Mouse (Mus musculus) hindbrain, embryonic 14.5 days (tissue): ENCODE measurements at regions not wholly inside any gene's neighbourhood (a gene's known extent, or its start where the extent isn't known, plus 50 kb on each side); places are given as distances from the start of the nearest gene placed in this dataset.
A peak's percentile ranks its signal among the peaks of the same experiment; 100 is the strongest.
"Not testable (repeated sequence)": the region's sequence is repeated elsewhere in the genome, so short reads cannot be mapped to it uniquely, and the experiment has no call there.

Source experiments
- ATAC-seq: fragments of 200-750 bp; cut with Nextera tagmentation; 2 replicates; pipeline ENCODE4 v1.8.0; 2017; ENCODE audit warnings: moderate number of reproducible peaks, mild to moderate bottlenecking, moderate TSS enrichment, moderate library complexity; ENCODE audit not compliant: low FRiP score
- DNase-seq: peaks from one replicate; pipeline ENCODE4 v3.0.0-alpha.2; 2015; ENCODE audit warnings: low spot score
- H3K27ac ChIP-seq: fragments of 300-500 bp; sonication (generic); 2 replicates; pipeline ENCODE4 v1.5.1; 2014; ENCODE audit warnings: mild to moderate bottlenecking, moderate library complexity
- H3K27me3 ChIP-seq: fragments of 300-500 bp; sonication (generic); 2 replicates; pipeline ENCODE4 v1.6.1; 2014; ENCODE audit warnings: mild to moderate bottlenecking, low read length, mixed read lengths; ENCODE audit not compliant: control insufficient read depth, insufficient read depth
- H3K36me3 ChIP-seq: fragments of 300-500 bp; sonication (generic); replicated peaks from 2 replicates; pipeline ENCODE4 v1.6.1; 2014; ENCODE audit not compliant: control insufficient read depth, insufficient read depth
- H3K4me1 ChIP-seq: fragments of 300-500 bp; sonication (generic); replicated peaks from 2 replicates; pipeline ENCODE4 v1.6.1; 2014; ENCODE audit warnings: antibody characterized with exemption, low read length, mixed read lengths; ENCODE audit not compliant: control insufficient read depth, insufficient read depth
- H3K4me2 ChIP-seq: fragments of 300-500 bp; sonication (generic); replicated peaks from 2 replicates; pipeline ENCODE4 v1.6.1; 2014; ENCODE audit warnings: mild to moderate bottlenecking, moderate library complexity
- H3K4me3 ChIP-seq: fragments of 300-500 bp; sonication (generic); replicated peaks from 2 replicates; pipeline ENCODE4 v1.5.1; 2014; ENCODE audit warnings: mild to moderate bottlenecking, low read length
- H3K9ac ChIP-seq: fragments of 300-500 bp; sonication (generic); 2 replicates; pipeline ENCODE4 v1.6.1; 2014
- H3K9me3 ChIP-seq: fragments of 300-500 bp; sonication (generic); 2 replicates; pipeline ENCODE4 v1.6.1; 2016; ENCODE audit warnings: low read length; ENCODE audit not compliant: control insufficient read depth
- WGBS: fragments of 180-500 bp; shearing (Covaris S2); extraction: QIAGEN DNeasy Blood & Tissue Kit; methylation state at CpG from one replicate; pipeline ENCODE4 v1.1.7; 2014; 5-methylcytosine and 5-hydroxymethylcytosine counted together

DNA sequence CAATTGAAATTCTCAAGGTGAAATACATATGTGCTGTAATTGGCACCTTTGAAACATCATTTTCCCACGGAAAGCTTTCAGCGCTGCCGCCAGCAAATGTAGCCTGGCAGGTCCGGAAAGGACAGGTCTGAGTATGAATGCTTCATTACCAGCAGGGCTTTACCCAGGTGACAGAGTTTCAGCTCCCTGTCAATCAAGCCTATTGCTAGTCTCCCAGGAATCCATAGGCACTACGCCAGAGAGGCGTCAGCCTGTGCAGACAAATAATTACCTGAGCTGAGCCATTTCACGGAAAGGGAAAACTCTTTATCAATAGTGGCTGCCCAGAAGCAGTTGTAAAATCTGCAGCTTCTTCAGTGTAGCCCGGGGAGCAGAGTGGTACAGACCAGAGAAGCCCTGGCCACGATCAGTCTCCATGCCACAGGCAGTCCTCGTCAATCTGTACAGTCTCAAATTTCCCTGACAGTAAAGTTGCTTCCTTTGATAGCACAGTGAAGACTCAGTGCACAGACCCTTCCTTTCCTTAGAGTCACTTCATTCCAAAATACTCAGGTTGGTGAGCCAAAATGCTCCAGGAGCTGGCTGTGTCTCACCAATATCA, 340.7 kb downstream of the Samd5 start:
- Histone ChIP-seq H3K9me3 (no peaks in the 10 kb centered on the region), H3K4me3 (no peak overlapping the region), H3K4me2 (no peak overlapping the region), H3K27me3 (no peaks in the 10 kb centered on the region), H3K9ac (no peak overlapping the region), H3K36me3 (no peaks in the 10 kb centered on the region), H3K27ac (peak overlapping the region; percentile 28; the same call in 1 of the 2 replicates), H3K4me1 (peaks cover 16% of the 10 kb centered on the region)
- 40% methylated on average over 10 of the region's 10 CpGs for WGBS
- ATAC-seq (peak; percentile 58; the same call in 1 of the 2 replicates), DNase-seq (no peak)

DNA sequence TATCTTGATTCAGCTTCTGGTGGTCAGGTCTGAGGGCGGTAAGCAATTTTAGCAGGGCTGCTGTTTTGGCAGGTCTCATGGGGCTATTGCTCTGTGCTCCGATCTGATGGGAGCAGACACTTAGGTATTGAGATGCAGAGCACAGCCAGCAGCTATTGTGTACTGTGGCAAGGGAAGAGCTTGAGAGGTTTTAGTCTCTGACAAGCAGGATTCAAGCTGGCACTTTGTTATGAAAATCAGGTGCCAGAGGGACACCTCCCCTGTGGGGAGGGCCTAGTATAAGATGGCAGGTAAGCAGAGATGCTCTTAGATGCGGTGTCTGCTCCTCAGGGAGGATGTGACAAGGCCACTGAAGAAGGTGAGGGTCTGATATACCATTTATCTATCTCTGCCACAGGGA, 343.3 kb downstream of the Samd5 start:
- no peak for DNase-seq
- ATAC-seq, result peak; percentile 54; the same call in 1 of the 2 replicates
- no peaks in the 10 kb centered on the region for H3K36me3 ChIP-seq
- peaks cover 16% of the 10 kb centered on the region for H3K4me1 ChIP-seq
- peak overlapping the region; percentile 27 for H3K27ac ChIP-seq
- H3K9ac ChIP-seq, result no peak overlapping the region
- no peaks in the 10 kb centered on the region for H3K27me3 ChIP-seq
- no peak overlapping the region for H3K4me3 ChIP-seq
- H3K4me2 ChIP-seq, result no peak overlapping the region
- H3K9me3 ChIP-seq, result no peaks in the 10 kb centered on the region
- WGBS, result 19% methylated on average over 3 of the region's 3 CpGs

DNA sequence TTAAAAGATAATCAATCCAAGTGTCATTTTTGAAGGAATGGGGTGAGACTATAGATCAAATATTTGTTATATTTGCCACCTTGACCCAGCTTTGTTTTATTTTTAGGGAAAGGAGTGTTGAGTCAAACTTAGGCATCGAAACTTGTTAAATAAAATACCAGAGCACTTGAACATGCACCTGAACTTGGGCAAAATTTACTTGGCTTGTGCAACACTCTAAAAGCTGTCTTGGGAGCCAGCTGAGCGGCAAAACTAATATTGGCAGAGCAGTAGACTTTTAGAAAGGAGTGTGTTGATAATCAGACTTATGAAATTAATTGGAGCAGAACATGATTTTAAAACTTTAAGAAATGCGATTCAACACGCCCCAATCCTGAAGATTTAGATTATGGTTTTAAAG, 346.7 kb downstream of the Samd5 start:
- no peaks in the 10 kb centered on the region for H3K27me3 ChIP-seq
- 94% methylated on average over 4 of the region's 4 CpGs for WGBS

DNA sequence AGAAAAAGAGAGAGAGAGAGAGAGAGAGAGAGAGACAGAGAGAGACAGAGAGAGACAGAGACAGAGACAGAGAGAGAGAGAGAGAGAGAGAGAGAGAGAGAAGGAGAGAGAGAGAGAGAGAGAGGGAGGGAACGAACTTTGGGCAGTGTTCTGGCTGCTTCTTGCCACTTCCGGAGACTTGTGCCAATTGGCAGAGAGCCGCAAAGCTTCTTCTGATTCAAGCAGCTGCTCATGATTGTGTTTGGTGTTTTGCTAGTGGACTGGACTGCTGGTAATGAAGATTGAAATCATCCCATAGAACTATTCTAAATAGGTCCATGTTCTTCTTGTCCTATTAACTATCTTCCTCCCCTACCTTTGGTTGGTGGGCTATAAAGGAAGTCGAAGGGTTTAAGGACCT, 347.1 kb downstream of the Samd5 start:
- H3K9ac ChIP-seq, result not testable (repeated sequence)

More for the DNA sequence above, 346.7 kb downstream of the Samd5 start:
- H3K9ac ChIP-seq, result no peak overlapping the region
- H3K4me3 ChIP-seq, result no peak overlapping the region
- peaks cover 16% of the 10 kb centered on the region for H3K4me1 ChIP-seq
- H3K27ac ChIP-seq, result no peak overlapping the region
- no peaks in the 10 kb centered on the region for H3K36me3 ChIP-seq
- H3K9me3 ChIP-seq, result no peaks in the 10 kb centered on the region
- DNase-seq, result no peak
- no peak overlapping the region for H3K4me2 ChIP-seq
- no peak for ATAC-seq

DNA sequence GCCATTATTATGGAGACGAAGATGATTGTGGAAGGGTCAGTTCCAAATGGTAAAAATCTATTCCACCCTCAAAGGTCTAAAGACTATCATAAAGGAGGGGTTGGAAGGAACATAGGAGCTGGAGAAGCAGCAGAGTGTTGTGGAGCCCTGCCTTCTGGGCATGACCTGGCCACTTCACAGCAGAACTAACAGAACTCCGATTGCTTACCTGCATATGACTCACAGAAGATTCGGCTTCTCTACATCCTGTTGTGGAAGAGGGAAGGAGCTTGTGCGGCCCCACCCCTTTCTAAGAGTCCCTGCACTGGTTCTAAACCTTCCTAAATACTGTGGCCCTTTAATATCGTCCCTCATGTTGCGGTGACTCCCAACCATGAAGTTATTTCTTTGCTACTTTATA, 362.7 kb downstream of the Samd5 start:
- no peak overlapping the region for H3K4me2 ChIP-seq
- DNase-seq, result no peak
- 0 out of 2 replicates have a peak, but pooled peaks cover 6% of the 10 kb centered on the region for H3K4me1 ChIP-seq
- no peak for ATAC-seq
- H3K9me3 ChIP-seq, result no peaks in the 10 kb centered on the region
- H3K27me3 ChIP-seq, result no peaks in the 10 kb centered on the region
- H3K4me3 ChIP-seq, result no peak overlapping the region
- no peak overlapping the region for H3K27ac ChIP-seq
- no peak overlapping the region for H3K9ac ChIP-seq
- no peaks in the 10 kb centered on the region for H3K36me3 ChIP-seq
- WGBS, result 93% methylated on average over 6 of the region's 6 CpGs

More for the DNA sequence above, 347.1 kb downstream of the Samd5 start:
- not testable (repeated sequence) for H3K4me2 ChIP-seq, H3K27ac ChIP-seq, H3K36me3 ChIP-seq, H3K4me3 ChIP-seq, DNase-seq, H3K27me3 ChIP-seq, ATAC-seq, H3K9me3 ChIP-seq
- peaks cover 16% of the 10 kb centered on the region for H3K4me1 ChIP-seq
- WGBS, result 91% methylated on average over 4 of the region's 4 CpGs

DNA sequence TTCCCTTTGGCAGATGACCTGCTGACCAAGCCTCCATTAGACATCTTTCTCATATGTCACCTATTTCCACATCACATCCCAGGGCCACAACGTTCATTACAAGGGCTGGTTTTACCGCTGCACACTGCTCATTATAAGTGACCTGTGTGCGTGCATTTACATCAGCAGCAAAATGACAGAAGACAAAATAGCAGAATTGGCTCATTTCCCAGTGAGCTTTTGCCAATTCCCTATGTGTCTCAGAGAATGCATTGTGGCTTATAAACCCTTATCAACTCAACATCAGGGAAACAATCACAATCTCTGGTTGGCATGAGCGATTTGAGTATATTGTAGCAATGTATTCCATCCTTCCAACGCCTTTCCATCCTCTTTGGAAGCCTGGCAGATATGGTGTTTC, 364.7 kb downstream of the Samd5 start:
- no peaks in the 10 kb centered on the region for H3K9me3 ChIP-seq
- no peak overlapping the region for H3K27ac ChIP-seq
- no peak overlapping the region for H3K4me2 ChIP-seq
- H3K36me3 ChIP-seq, result no peaks in the 10 kb centered on the region
- ATAC-seq, result no peak
- no peak overlapping the region for H3K4me3 ChIP-seq
- no peak overlapping the region for H3K9ac ChIP-seq
- H3K27me3 ChIP-seq, result no peaks in the 10 kb centered on the region
- no peak for DNase-seq
- 0 out of 2 replicates have a peak, but pooled peaks cover 6% of the 10 kb centered on the region for H3K4me1 ChIP-seq
- WGBS, result 56% methylated on average over 5 of the region's 5 CpGs

DNA sequence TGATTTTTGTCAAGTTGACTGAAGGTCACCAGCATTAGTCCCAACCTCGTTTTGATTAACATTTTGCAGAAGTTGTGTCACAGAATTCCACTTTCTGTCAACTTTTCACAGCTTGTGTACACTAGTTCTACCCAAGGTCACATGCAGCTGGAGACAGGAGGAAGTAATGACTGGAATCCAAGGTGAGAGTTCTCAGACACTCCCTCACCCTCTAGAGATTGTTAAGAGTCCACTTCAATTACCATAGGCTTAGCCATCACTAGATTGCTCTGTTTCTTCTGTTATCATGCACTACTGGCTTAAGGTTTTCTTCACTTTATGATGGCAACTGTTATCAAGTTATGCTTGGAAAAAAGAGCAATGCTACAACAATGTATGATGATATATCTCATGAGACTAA, 379.0 kb downstream of the Samd5 start:
- H3K4me3 ChIP-seq, result no peak overlapping the region
- 60% methylated on average over 1 of the region's 1 CpGs for WGBS
- H3K27me3 ChIP-seq, result no peaks in the 10 kb centered on the region
- no peak overlapping the region for H3K27ac ChIP-seq
- H3K36me3 ChIP-seq, result no peaks in the 10 kb centered on the region
- peaks cover 6% of the 10 kb centered on the region; the same call in 1 of the 2 replicates for H3K4me1 ChIP-seq
- DNase-seq (no peak), ATAC-seq (no peak)
- no peak overlapping the region for H3K9ac ChIP-seq
- no peaks in the 10 kb centered on the region for H3K9me3 ChIP-seq
- no peak overlapping the region for H3K4me2 ChIP-seq

DNA sequence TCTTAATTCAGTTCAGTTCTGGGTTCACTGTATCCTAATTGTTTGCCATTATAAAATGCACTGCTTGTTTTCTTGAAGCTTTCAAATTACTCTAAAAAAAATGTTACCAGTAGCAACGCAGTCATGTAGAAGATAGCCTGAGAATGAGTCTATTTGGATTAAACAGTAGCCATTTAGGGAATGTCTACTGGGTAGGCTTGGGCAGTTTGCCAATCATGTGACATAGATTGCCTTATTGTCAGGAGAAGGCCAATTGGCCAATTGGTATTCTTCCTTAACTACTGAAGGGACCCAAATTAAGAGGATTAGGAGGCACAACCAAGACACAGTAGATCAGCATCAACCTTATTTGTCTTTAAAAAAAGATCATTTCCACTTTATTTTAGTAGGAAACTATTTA, 379.7 kb downstream of the Samd5 start:
- Histone ChIP-seq H3K36me3 (no peaks in the 10 kb centered on the region), H3K4me1 (peaks cover 6% of the 10 kb centered on the region; the same call in 1 of the 2 replicates), H3K4me3 (no peak overlapping the region), H3K9me3 (no peaks in the 10 kb centered on the region), H3K4me2 (no peak overlapping the region), H3K27me3 (no peaks in the 10 kb centered on the region), H3K27ac (no peak overlapping the region), H3K9ac (no peak overlapping the region)
- 59% methylated on average over 1 of the region's 1 CpGs for WGBS
- DNase-seq, result no peak
- ATAC-seq, result no peak

DNA sequence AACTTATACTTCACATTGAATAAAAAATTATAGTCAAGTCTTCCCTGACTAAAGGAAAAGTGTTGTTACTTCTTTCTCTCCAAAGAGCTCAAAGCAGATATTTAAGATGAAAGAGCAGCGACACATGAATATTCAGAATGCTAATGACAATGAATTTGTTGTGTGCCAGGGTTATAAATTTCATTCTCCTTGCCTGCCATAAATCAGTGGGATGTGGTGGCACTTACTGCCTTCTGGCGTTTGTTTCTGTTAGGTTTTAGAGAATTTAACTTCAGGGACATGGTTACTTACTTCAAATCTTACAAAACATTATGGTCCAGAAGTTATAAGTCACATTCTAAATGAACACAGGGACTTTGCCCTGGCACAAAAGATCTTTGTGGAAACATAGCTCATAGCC, 380.4 kb downstream of the Samd5 start:
- H3K27ac ChIP-seq, result no peak overlapping the region
- ATAC-seq (no peak), DNase-seq (no peak)
- H3K9me3 ChIP-seq, result no peaks in the 10 kb centered on the region
- H3K4me1 ChIP-seq, result peaks cover 6% of the 10 kb centered on the region; the same call in 1 of the 2 replicates
- WGBS, result 57% methylated on average over 2 of the region's 2 CpGs
- no peak overlapping the region for H3K9ac ChIP-seq
- no peaks in the 10 kb centered on the region for H3K27me3 ChIP-seq
- no peaks in the 10 kb centered on the region for H3K36me3 ChIP-seq
- H3K4me2 ChIP-seq, result no peak overlapping the region
- H3K4me3 ChIP-seq, result no peak overlapping the region
